ENCODE assay signal across 8 mouse cellular contexts in genomic region chr11:53520122-53520978, GRCm38 (mm10). TPM values are rescaled to one million over a fixed set of nuclear protein-coding genes. Genes with fewer than 3 reads are reported as not detected.
DNase-seq lines count a peak whose midpoint lies in the region; ATAC-seq and TF ChIP-seq lines count a peak whose summit lies in the region.

No protein-coding gene starts in this region.

- peak overlapping the region; percentile 81 for H3K9ac ChIP-seq in heart, embryonic 15.5 days
- H3K9ac ChIP-seq in liver, embryonic 15.5 days: peak overlapping the region; percentile 91
- peak overlapping the region; percentile 83 for H3K9ac ChIP-seq in neural tube, embryonic 14.5 days (replicated peaks; ENCODE audit: low read depth, low read length)

- no peaks in the 10 kb centered on the region for H3K36me3 ChIP-seq in E14TG2a.4 (ENCODE audit: insufficient read depth, low read length)
- H3K36me3 ChIP-seq in heart, embryonic 15.5 days: no peaks in the 10 kb centered on the region
- peaks cover 14% of the 10 kb centered on the region; the same call in 1 of the 2 replicates for H3K36me3 ChIP-seq in liver, embryonic 15.5 days (replicated peaks)
- no peaks in the 10 kb centered on the region for H3K36me3 ChIP-seq in neural tube, embryonic 14.5 days (ENCODE audit: control insufficient read depth, insufficient read depth, low read length)

- ATAC-seq in heart, embryonic 15.5 days (replicated peaks; ENCODE audit: insufficient number of reproducible peaks, insufficient read depth, low FRiP score, low read depth): peak; percentile 65
- ATAC-seq in liver, embryonic 15.5 days (ENCODE audit: insufficient read depth): peak; percentile 78
- peak; percentile 64 for ATAC-seq in neural tube, embryonic 14.5 days (ENCODE audit: low read depth)

- H3K9me3 ChIP-seq in E14TG2a.4 (ENCODE audit: low read length): no peaks in the 10 kb centered on the region
- no peaks in the 10 kb centered on the region for H3K9me3 ChIP-seq in heart, embryonic 15.5 days (replicated peaks)
- no peaks in the 10 kb centered on the region for H3K9me3 ChIP-seq in liver, embryonic 15.5 days (replicated peaks)
- no peaks in the 10 kb centered on the region for H3K9me3 ChIP-seq in neural tube, embryonic 14.5 days (ENCODE audit: control insufficient read depth, low read length)

- peaks cover 51% of the 10 kb centered on the region for H3K4me1 ChIP-seq in E14TG2a.4 (replicated peaks; ENCODE audit: low read depth, low read length)
- H3K4me1 ChIP-seq in brown adipose tissue, adult 24 weeks (ENCODE audit: control insufficient read depth, insufficient read depth, insufficient read length, low read length): peaks cover 22% of the 10 kb centered on the region
- peaks cover 58% of the 10 kb centered on the region for H3K4me1 ChIP-seq in heart, embryonic 15.5 days (replicated peaks)
- H3K4me1 ChIP-seq in liver, embryonic 15.5 days (replicated peaks): peaks cover 87% of the 10 kb centered on the region
- H3K4me1 ChIP-seq in neural tube, embryonic 14.5 days (ENCODE audit: control insufficient read depth, insufficient read depth, low read length): peaks cover 22% of the 10 kb centered on the region

- peak overlapping the region; percentile 74 for H3K4me2 ChIP-seq in heart, embryonic 15.5 days
- peak overlapping the region; percentile 97 for H3K4me2 ChIP-seq in liver, embryonic 15.5 days
- peak overlapping the region; percentile 84 for H3K4me2 ChIP-seq in neural tube, embryonic 14.5 days (ENCODE audit: low read depth, low read length)

- WGBS in heart, embryonic 15.5 days: 1% methylated on average over 24 of the region's 24 CpGs
- 3% methylated on average over 24 of the region's 24 CpGs for WGBS in liver, embryonic 15.5 days (ENCODE audit: insufficient replicate concordance)
- WGBS in neural tube, embryonic 14.5 days: 4% methylated on average over 24 of the region's 24 CpGs

- peak overlapping the region; percentile 79 for H3K27ac ChIP-seq in brown adipose tissue, adult 24 weeks (replicated peaks; ENCODE audit: low read depth, low read length)
- H3K27ac ChIP-seq in heart, embryonic 15.5 days: peak overlapping the region; percentile 82
- H3K27ac ChIP-seq in liver, embryonic 15.5 days (replicated peaks): peak overlapping the region; percentile 94
- H3K27ac ChIP-seq in neural tube, embryonic 14.5 days (ENCODE audit: low read depth, low read length): peak overlapping the region; percentile 57

- no peak for TF ChIP-seq CTCF in E14TG2a.4 (conservative IDR thresholded peaks at IDR 0.05; ENCODE audit: low read length)

- H3K27me3 ChIP-seq in E14TG2a.4 (ENCODE audit: insufficient read depth, low read length): peaks cover 54% of the 10 kb centered on the region
- no peaks in the 10 kb centered on the region for H3K27me3 ChIP-seq in heart, embryonic 15.5 days
- H3K27me3 ChIP-seq in liver, embryonic 15.5 days: peaks cover 16% of the 10 kb centered on the region
- H3K27me3 ChIP-seq in neural tube, embryonic 14.5 days (ENCODE audit: control insufficient read depth, insufficient read depth, low read length): no peaks in the 10 kb centered on the region; the same call in none of the 2 replicates

- H3K4me3 ChIP-seq in E14TG2a.4 (replicated peaks; ENCODE audit: low read length): peak overlapping the region; percentile 83
- H3K4me3 ChIP-seq in brown adipose tissue, adult 24 weeks (ENCODE audit: insufficient read depth, low read depth, low read length): peak overlapping the region; percentile 71
- H3K4me3 ChIP-seq in heart, embryonic 15.5 days: peak overlapping the region; percentile 86
- H3K4me3 ChIP-seq in liver, embryonic 15.5 days (replicated peaks): peak overlapping the region; percentile 92
- H3K4me3 ChIP-seq in neural tube, embryonic 14.5 days (ENCODE audit: low read depth, low read length): peak overlapping the region; percentile 74

- DNase-seq in fibroblast of lung, adult 2 months (ENCODE audit: low read depth): peak; percentile 61
- peak; percentile 50 to 65 for DNase-seq in kidney, postnatal 4 days
- DNase-seq in urinary bladder, postnatal 14 days (ENCODE audit: low spot score): peak; percentile 64

RNA-seq across cellular contexts. Expression of gene Sept8, which starts 1.3 kb away (rescaled TPM):
- 9.9 and 13.3 TPM in 2 replicates for polyA plus RNA-seq in brown adipose tissue, adult 24 weeks (2012; ENCODE audit: insufficient read depth, insufficient read length, missing spikeins)
- polyA plus RNA-seq in heart, embryonic 15.5 days (2015; fragmentation: Nextera tagmentation; extraction: Ambion mirVana): 18.8 and 23.3 TPM in 2 replicates
- polyA plus RNA-seq in liver, embryonic 15.5 days (2015; fragmentation: Nextera tagmentation; extraction: Ambion mirVana): 18.2 and 18.3 TPM in 2 replicates
- polyA plus RNA-seq in neural tube, embryonic 14.5 days (2014; fragmentation: Nextera tagmentation; extraction: Ambion mirVana): 20.5 and 25.0 TPM in 2 replicates

RNA-seq across cellular contexts. Expression of gene Sowaha, which starts 40.3 kb away (rescaled TPM):
- not detected in 2 replicates for polyA plus RNA-seq in brown adipose tissue, adult 24 weeks (2012; ENCODE audit: insufficient read depth, insufficient read length, missing spikeins)
- polyA plus RNA-seq in heart, embryonic 15.5 days (2015; fragmentation: Nextera tagmentation; extraction: Ambion mirVana): 0.34 and 0.48 TPM in 2 replicates
- polyA plus RNA-seq in liver, embryonic 15.5 days (2015; fragmentation: Nextera tagmentation; extraction: Ambion mirVana): 18.7 and 23.0 TPM in 2 replicates
- 0.66 and 1.1 TPM in 2 replicates for polyA plus RNA-seq in neural tube, embryonic 14.5 days (2014; fragmentation: Nextera tagmentation; extraction: Ambion mirVana)

RNA-seq across cellular contexts. Expression of gene Gm9945, which starts 40.4 kb away (rescaled TPM):
- polyA plus RNA-seq in brown adipose tissue, adult 24 weeks (2012; ENCODE audit: insufficient read depth, insufficient read length, missing spikeins): not detected in 2 replicates
- polyA plus RNA-seq in heart, embryonic 15.5 days (2015; fragmentation: Nextera tagmentation; extraction: Ambion mirVana): not detected in 2 replicates
- 0.62 and 0.99 TPM in 2 replicates for polyA plus RNA-seq in liver, embryonic 15.5 days (2015; fragmentation: Nextera tagmentation; extraction: Ambion mirVana)
- polyA plus RNA-seq in neural tube, embryonic 14.5 days (2014; fragmentation: Nextera tagmentation; extraction: Ambion mirVana): 0.23 TPM in 1 of 2 replicates, not detected in the other

RNA-seq across cellular contexts. Expression of gene Kif3a, which starts 46.8 kb away (rescaled TPM):
- polyA plus RNA-seq in brown adipose tissue, adult 24 weeks (2012; ENCODE audit: insufficient read depth, insufficient read length, missing spikeins): 11.8 and 12.2 TPM in 2 replicates
- 43.5 and 43.6 TPM in 2 replicates for polyA plus RNA-seq in heart, embryonic 15.5 days (2015; fragmentation: Nextera tagmentation; extraction: Ambion mirVana)
- 7.3 and 7.5 TPM in 2 replicates for polyA plus RNA-seq in liver, embryonic 15.5 days (2015; fragmentation: Nextera tagmentation; extraction: Ambion mirVana)
- polyA plus RNA-seq in neural tube, embryonic 14.5 days (2014; fragmentation: Nextera tagmentation; extraction: Ambion mirVana): 280 and 308 TPM in 2 replicates

RNA-seq across cellular contexts. Expression of gene Gm9837, which starts 50.1 kb away (rescaled TPM):
- not detected in 2 replicates for polyA plus RNA-seq in brown adipose tissue, adult 24 weeks (2012; ENCODE audit: insufficient read depth, insufficient read length, missing spikeins)
- not detected in 2 replicates for polyA plus RNA-seq in heart, embryonic 15.5 days (2015; fragmentation: Nextera tagmentation; extraction: Ambion mirVana)
- not detected in 2 replicates for polyA plus RNA-seq in liver, embryonic 15.5 days (2015; fragmentation: Nextera tagmentation; extraction: Ambion mirVana)
- not detected in 2 replicates for polyA plus RNA-seq in neural tube, embryonic 14.5 days (2014; fragmentation: Nextera tagmentation; extraction: Ambion mirVana)

Comparison
In these comparisons a context has a peak if more than half of its experiments do, and no peak if none do; other contexts are left out.
1. Peak in every context shown above with its lines: DNase-seq, ATAC-seq, H3K4me3 ChIP-seq and H3K27ac ChIP-seq.